Mouse (Mus musculus) cortical plate, adult 2 months (tissue): ENCODE measurements around the gene Mboat1. TPM values are rescaled to one million over a fixed set of nuclear protein-coding genes. Genes with fewer than 3 reads are reported as not detected.

ENCODE experiments used
- H3K27ac ChIP-seq: fragments of 200-500 bp; 2 replicates; pipeline ENCODE4 v1.5.1; 2012; ENCODE audit warnings: low read length, control low read depth, inconsistent platforms; ENCODE audit not compliant: insufficient read depth
- H3K4me1 ChIP-seq: fragments of 200-500 bp; 2 replicates; pipeline ENCODE4 v1.6.1; 2011; ENCODE audit warnings: low read length; ENCODE audit not compliant: control insufficient read depth, insufficient read depth
- H3K4me3 ChIP-seq: fragments of 200-500 bp; 2 replicates; pipeline ENCODE4 v1.5.1; 2011; ENCODE audit warnings: mild to moderate bottlenecking, low read length, control low read depth; ENCODE audit not compliant: insufficient read depth
- CTCF ChIP-seq: fragments of 200-500 bp; IDR thresholded peaks from 2 replicates; pipeline ENCODE4 v1.5.1; 2011; ENCODE audit warnings: mild to moderate bottlenecking, control low read depth, low read length; ENCODE audit not compliant: insufficient read depth; ENCODE audit errors: extremely low read depth
- POLR2A ChIP-seq: fragments of 200-500 bp; IDR thresholded peaks from 2 replicates; pipeline ENCODE4 v1.6.1; 2011; ENCODE audit warnings: mild to moderate bottlenecking, low read length, control low read depth; ENCODE audit not compliant: insufficient read depth; ENCODE audit errors: extremely low read depth
- polyA plus RNA-seq: library from polyadenylated mRNA; depleted of rRNA; stranded (reverse); fragments of >200 nt; gene quantifications from 2 replicates; pipeline ENCODE4 v1.2.3, GENCODE M21; 2012; rRNA removed

Mboat1 gene
- polyA plus RNA-seq, 1 experiment = 3.2 TPM

- TF ChIP-seq CTCF = no peak
- no peak for TF ChIP-seq POLR2A
Observed at GRCm38 (mm10) chr13:30258802-30259201, 122.5 kb downstream of the Mboat1 start.

GRCm38 (mm10) chr13:30259326-30259725 lies 123.0 kb downstream of the Mboat1 start:
- no peak overlapping the region for H3K27ac ChIP-seq
- TF ChIP-seq POLR2A = no peak
- TF ChIP-seq CTCF = no peak
- no peak overlapping the region for H3K4me3 ChIP-seq

More at GRCm38 (mm10) chr13:30258802-30259201, 122.5 kb downstream of the Mboat1 start:
- no peak overlapping the region for H3K27ac ChIP-seq
- H3K4me1 ChIP-seq = no peaks in the 10 kb centered on the region
- no peak overlapping the region; the same call in 1 of the 2 replicates for H3K4me3 ChIP-seq

GRCm38 (mm10) chr13:30259912-30260560 lies 123.7 kb downstream of the Mboat1 start:
- no peak overlapping the region for H3K27ac ChIP-seq
- H3K4me1 ChIP-seq = no peaks in the 10 kb centered on the region
- no peak for TF ChIP-seq POLR2A
- peak; percentile 92 for TF ChIP-seq CTCF
- no peak overlapping the region for H3K4me3 ChIP-seq

More at GRCm38 (mm10) chr13:30259326-30259725, 123.0 kb downstream of the Mboat1 start:
- no peaks in the 10 kb centered on the region for H3K4me1 ChIP-seq

GRCm38 (mm10) chr13:30263681-30264080 lies 127.4 kb downstream of the Mboat1 start:
- H3K4me3 ChIP-seq = no peak overlapping the region
- no peak overlapping the region for H3K27ac ChIP-seq
- H3K4me1 ChIP-seq = no peaks in the 10 kb centered on the region
- TF ChIP-seq CTCF (no peak), POLR2A (no peak)

- no peaks in the 10 kb centered on the region for H3K4me1 ChIP-seq
- no peak overlapping the region for H3K4me3 ChIP-seq
- TF ChIP-seq POLR2A (no peak), CTCF (no peak)
- H3K27ac ChIP-seq = no peak overlapping the region
Observed at GRCm38 (mm10) chr13:30264303-30264702, 128.0 kb downstream of the Mboat1 start.

GRCm38 (mm10) chr13:30264765-30265164 lies 128.5 kb downstream of the Mboat1 start:
- Histone ChIP-seq H3K4me3 (no peak overlapping the region), H3K4me1 (no peaks in the 10 kb centered on the region), H3K27ac (no peak overlapping the region)
- TF ChIP-seq CTCF = no peak
- no peak for TF ChIP-seq POLR2A

- Histone ChIP-seq H3K4me3 (no peak overlapping the region), H3K27ac (no peak overlapping the region), H3K4me1 (no peaks in the 10 kb centered on the region)
- TF ChIP-seq CTCF (no peak), POLR2A (no peak)
Observed at GRCm38 (mm10) chr13:30266036-30266435, 129.7 kb downstream of the Mboat1 start.

GRCm38 (mm10) chr13:30272040-30272686 lies 135.9 kb downstream of the Mboat1 start:
- no peak overlapping the region for H3K27ac ChIP-seq
- TF ChIP-seq CTCF (peak; percentile 95), POLR2A (no peak)
- no peak overlapping the region for H3K4me3 ChIP-seq
- H3K4me1 ChIP-seq = no peaks in the 10 kb centered on the region

Other genes starting within 250 kb of the Mboat1 start
- 14.2 and 15.6 TPM in 2 replicates for gene E2f3, start 150.4 kb upstream of the Mboat1 start, polyA plus RNA-seq
- gene Agtr1a, start 200.0 kb downstream of the Mboat1 start, polyA plus RNA-seq = 0.49 and 0.56 TPM in 2 replicates